Mouse (Mus musculus) embryonic fibroblast, embryonic 13.5 days (primary cell): ENCODE measurements around the gene Dpy19l3.

ENCODE experiments used
- CTCF ChIP-seq: IDR thresholded peaks from 2 replicates; pipeline ENCODE4 v1.5.1; 2011; ENCODE audit warnings: mild to moderate bottlenecking, control low read depth, low read length, moderate library complexity, borderline replicate concordance; ENCODE audit not compliant: insufficient read depth
- POLR2A ChIP-seq: IDR thresholded peaks from 2 replicates; pipeline ENCODE4 v1.6.1; 2011; ENCODE audit warnings: low read depth, mild to moderate bottlenecking, control low read depth, low read length, moderate library complexity

DNA sequence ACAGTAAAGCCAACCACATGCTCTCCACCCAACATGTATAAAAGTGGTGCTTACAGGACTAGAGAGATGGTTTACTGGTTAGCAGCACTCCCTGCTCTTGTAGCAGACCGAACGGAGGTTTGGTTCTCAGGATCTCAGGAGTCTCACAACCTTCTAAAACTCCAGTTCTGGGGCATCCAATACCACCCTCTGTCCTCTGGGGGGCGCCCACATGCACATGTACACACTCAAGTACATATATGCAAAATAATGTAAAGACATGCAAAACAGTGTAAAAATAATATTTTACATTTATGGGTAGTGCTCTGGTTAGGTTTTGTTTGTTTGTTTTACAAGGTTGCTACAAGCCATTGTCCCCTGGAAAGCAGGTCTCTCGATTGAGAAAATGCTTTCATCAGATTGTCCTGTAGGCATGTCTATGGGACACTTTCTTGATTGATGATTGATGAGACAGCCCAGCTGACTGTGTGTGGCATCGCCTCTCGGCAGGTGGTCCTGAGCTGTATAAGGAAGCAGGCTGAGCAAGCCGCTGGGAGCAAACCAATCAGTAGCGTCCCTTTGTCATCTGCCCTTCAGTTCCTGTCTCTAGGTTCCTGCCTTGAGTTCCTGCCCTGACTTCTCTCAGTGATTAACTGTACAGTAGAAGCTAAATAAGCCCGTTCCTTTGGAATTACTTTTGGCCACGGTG lies 102.5 kb downstream of the Dpy19l3 start:
- TF ChIP-seq CTCF (no peak), POLR2A (no peak)
